Mouse (Mus musculus): ENCODE results near the gene Gm10720. TPM values are rescaled to one million over a fixed set of nuclear protein-coding genes. Genes with fewer than 3 reads are reported as not detected.
"Not testable (repeated sequence)": the region's sequence is repeated elsewhere in the genome, so short reads cannot be mapped to it uniquely, and the experiment has no call there.

Gm10720 gene
- total and polyA plus RNA-seq, 2 experiments from 2014 or later = not detected

DNA sequence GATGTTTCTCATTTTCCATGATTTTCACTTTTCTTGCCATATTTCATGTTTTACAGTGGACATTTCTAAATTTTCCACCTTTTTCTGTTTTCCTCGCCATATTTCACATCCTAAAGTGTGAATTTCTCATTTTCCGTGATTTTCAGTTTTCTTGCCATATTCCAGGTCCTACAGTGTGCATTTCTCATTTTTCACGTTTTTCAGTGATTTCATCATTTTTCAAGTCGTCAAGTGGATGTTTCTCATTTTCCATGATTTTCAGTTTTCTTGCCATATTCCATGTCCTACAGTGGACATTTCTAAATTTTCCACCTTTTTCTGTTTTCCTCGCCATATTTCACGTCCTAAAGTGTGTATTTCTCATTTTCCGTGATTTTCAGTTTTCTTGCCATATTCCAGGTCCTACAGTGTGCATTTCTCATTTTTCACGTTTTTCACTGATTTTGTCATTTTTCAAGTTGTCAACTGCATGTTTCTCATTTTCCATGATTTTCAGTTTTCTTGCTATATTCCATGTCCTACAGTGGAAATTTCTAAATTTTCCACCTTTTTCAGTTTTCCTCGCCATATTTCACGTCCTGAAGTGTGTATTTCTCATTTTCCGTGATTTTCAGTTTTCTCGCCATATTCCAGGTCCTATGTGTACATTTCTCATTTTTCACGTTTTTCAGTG, 8.0 kb downstream of the Gm10720 start, which contains the start of gene Gm10718:
Gene Gm10718 (plus strand): TSS at position 236 of the 673 bp plus-strand sequence.
- H3K27me3 ChIP-seq (ENCODE audit: control insufficient read depth, insufficient read depth, low read length); H3K36me3 ChIP-seq (replicated peaks; ENCODE audit: control insufficient read depth, insufficient read depth, low read length); DNase-seq (ENCODE audit: low spot score); H3K4me2 ChIP-seq (ENCODE audit: low read depth, low read length); H3K4me3 ChIP-seq (ENCODE audit: low read depth, low read length); ATAC-seq (ENCODE audit: insufficient read depth, low read depth); H3K4me1 ChIP-seq (ENCODE audit: control insufficient read depth, insufficient read depth); H3K9me3 ChIP-seq (replicated peaks; ENCODE audit: control insufficient read depth, low read length); H3K27ac ChIP-seq (ENCODE audit: low read depth); H3K9ac ChIP-seq (replicated peaks; ENCODE audit: low read depth, low read length): not testable (repeated sequence)
- 64% methylated on average over 9 of the region's 13 CpGs for WGBS

- H3K4me2 ChIP-seq (ENCODE audit: low read depth, low read length); H3K27me3 ChIP-seq (ENCODE audit: control insufficient read depth, insufficient read depth, low read length); H3K27ac ChIP-seq (ENCODE audit: low read depth); H3K36me3 ChIP-seq (replicated peaks; ENCODE audit: control insufficient read depth, insufficient read depth, low read length); DNase-seq (ENCODE audit: low spot score); H3K9ac ChIP-seq (replicated peaks; ENCODE audit: low read depth, low read length); H3K9me3 ChIP-seq (replicated peaks; ENCODE audit: control insufficient read depth, low read length); H3K4me1 ChIP-seq (ENCODE audit: control insufficient read depth, insufficient read depth); ATAC-seq (ENCODE audit: insufficient read depth, low read depth); H3K4me3 ChIP-seq (ENCODE audit: low read depth, low read length): not testable (repeated sequence)
- 64% methylated on average over 14 of the region's 16 CpGs for WGBS
These were observed 8.7 kb downstream of the Gm10720 start for GRCm38 (mm10) chr9:3023985-3024648.

DNA sequence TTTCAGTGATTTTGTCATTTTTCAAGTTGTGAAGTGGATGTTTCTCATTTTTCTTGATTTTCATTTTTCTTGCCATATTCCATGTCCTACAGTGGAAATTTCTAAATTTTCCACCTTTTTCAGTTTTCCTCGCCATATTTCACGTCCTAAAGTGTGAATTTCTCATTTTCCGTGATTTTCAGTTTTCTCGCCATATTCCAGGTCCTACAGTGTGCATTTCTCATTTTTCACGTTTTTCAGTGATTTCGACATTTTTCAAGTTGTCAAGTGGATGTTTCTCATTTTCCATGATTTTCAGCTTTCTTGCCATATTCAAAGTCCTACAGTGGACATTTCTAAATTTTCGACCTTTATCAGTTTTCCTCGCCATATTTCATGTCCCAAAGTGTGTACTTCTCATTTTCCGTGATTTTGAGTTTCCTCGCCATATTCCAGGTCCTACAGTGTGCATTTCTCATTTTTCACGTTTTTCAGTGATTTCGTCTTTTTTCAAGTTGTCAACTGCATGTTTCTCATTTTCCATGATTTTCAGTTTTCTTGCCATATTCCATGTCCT, 9.5 kb downstream of the Gm10720 start, which contains the start of gene Gm10717:
Gene Gm10717 (plus strand): TSS at position 506 of the 556 bp plus-strand sequence.
- not testable (repeated sequence) for H3K9ac ChIP-seq (replicated peaks; ENCODE audit: low read depth, low read length); ATAC-seq (ENCODE audit: insufficient read depth, low read depth); H3K4me2 ChIP-seq (ENCODE audit: low read depth, low read length); H3K27me3 ChIP-seq (ENCODE audit: control insufficient read depth, insufficient read depth, low read length); H3K4me1 ChIP-seq (ENCODE audit: control insufficient read depth, insufficient read depth); H3K27ac ChIP-seq (ENCODE audit: low read depth); H3K9me3 ChIP-seq (replicated peaks; ENCODE audit: control insufficient read depth, low read length); H3K4me3 ChIP-seq (ENCODE audit: low read depth, low read length); DNase-seq (ENCODE audit: low spot score); H3K36me3 ChIP-seq (replicated peaks; ENCODE audit: control insufficient read depth, insufficient read depth, low read length)
- 68% methylated on average over 12 of the region's 12 CpGs for WGBS

GRCm38 (mm10) chr9:3025653-3026052, 10.2 kb downstream of the Gm10720 start:
- not testable (repeated sequence) for DNase-seq (ENCODE audit: low spot score); H3K36me3 ChIP-seq (replicated peaks; ENCODE audit: control insufficient read depth, insufficient read depth, low read length); H3K4me2 ChIP-seq (ENCODE audit: low read depth, low read length); H3K4me1 ChIP-seq (ENCODE audit: control insufficient read depth, insufficient read depth); H3K9me3 ChIP-seq (replicated peaks; ENCODE audit: control insufficient read depth, low read length); H3K4me3 ChIP-seq (ENCODE audit: low read depth, low read length); H3K9ac ChIP-seq (replicated peaks; ENCODE audit: low read depth, low read length); H3K27me3 ChIP-seq (ENCODE audit: control insufficient read depth, insufficient read depth, low read length); ATAC-seq (ENCODE audit: insufficient read depth, low read depth); H3K27ac ChIP-seq (ENCODE audit: low read depth)
- WGBS = 61% methylated on average over 4 of the region's 6 CpGs

DNA sequence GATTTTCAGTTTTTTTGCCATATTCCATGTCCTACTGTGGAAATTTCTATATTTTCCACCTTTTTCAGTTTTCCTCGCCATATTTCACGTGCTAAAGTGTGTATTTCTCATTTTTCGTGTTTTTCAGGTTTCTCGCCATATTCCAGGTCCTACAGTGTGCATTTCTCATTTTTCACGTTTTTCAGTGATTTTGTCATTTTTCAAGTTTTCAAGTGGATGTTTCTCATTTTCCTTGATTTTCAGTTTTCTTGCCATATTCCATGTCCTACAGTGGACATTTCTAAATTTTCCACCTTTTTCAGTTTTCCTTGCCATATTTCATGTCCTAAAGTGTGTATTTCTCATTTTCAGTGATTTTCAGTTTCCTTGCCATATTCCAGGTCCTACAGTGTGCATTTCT, 10.7 kb downstream of the Gm10720 start:
- H3K9me3 ChIP-seq (replicated peaks; ENCODE audit: control insufficient read depth, low read length); H3K9ac ChIP-seq (replicated peaks; ENCODE audit: low read depth, low read length); H3K4me1 ChIP-seq (ENCODE audit: control insufficient read depth, insufficient read depth); H3K4me2 ChIP-seq (ENCODE audit: low read depth, low read length); H3K27me3 ChIP-seq (ENCODE audit: control insufficient read depth, insufficient read depth, low read length); H3K27ac ChIP-seq (ENCODE audit: low read depth); H3K36me3 ChIP-seq (replicated peaks; ENCODE audit: control insufficient read depth, insufficient read depth, low read length); ATAC-seq (ENCODE audit: insufficient read depth, low read depth); H3K4me3 ChIP-seq (ENCODE audit: low read depth, low read length); DNase-seq (ENCODE audit: low spot score): not testable (repeated sequence)
- 75% methylated on average over 5 of the region's 5 CpGs for WGBS

DNA sequence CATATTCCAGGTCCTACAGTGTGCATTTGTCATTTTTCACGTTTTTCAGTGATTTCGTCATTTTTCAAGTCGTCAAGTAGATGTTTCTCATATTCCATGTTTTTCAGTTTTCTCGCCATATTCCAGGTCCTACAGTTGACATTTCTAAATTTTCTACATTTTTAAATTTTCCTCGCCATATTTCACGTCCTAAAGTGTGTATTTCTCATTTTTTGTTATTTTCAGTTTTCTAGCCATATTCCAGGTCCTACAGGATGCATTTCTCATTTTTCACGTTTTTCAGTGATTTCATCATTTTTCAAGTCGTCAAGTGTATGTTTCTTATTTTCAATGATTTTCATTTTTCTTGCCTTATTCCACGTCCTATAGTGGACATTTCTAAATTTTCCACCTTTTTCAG, 11.3 kb downstream of the Gm10720 start:
- H3K4me1 ChIP-seq (ENCODE audit: control insufficient read depth, insufficient read depth); H3K9me3 ChIP-seq (replicated peaks; ENCODE audit: control insufficient read depth, low read length); H3K4me2 ChIP-seq (ENCODE audit: low read depth, low read length); DNase-seq (ENCODE audit: low spot score); H3K4me3 ChIP-seq (ENCODE audit: low read depth, low read length); ATAC-seq (ENCODE audit: insufficient read depth, low read depth); H3K9ac ChIP-seq (replicated peaks; ENCODE audit: low read depth, low read length); H3K27ac ChIP-seq (ENCODE audit: low read depth); H3K36me3 ChIP-seq (replicated peaks; ENCODE audit: control insufficient read depth, insufficient read depth, low read length); H3K27me3 ChIP-seq (ENCODE audit: control insufficient read depth, insufficient read depth, low read length): not testable (repeated sequence)
- 64% methylated on average over 9 of the region's 9 CpGs for WGBS

DNA sequence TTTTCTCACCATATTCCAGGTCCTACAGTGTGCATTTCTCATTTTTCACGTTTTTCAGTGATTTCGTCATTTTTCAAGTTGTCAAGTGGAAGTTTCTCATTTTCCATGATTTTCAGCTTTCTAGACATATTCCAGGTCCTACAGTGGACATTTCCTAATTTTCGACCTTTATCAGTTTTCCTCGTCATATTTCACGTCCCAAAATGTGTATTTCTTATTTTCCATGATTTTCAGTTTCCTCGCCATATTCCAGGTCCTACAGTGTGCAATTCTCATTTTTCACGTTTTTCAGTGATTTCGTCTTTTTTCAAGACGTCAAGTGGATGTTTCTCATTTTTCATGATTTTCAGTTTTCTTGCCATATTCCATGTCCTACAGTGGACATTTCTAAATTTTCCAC, 11.7 kb downstream of the Gm10720 start:
- H3K36me3 ChIP-seq (replicated peaks; ENCODE audit: control insufficient read depth, insufficient read depth, low read length); H3K4me2 ChIP-seq (ENCODE audit: low read depth, low read length); H3K9ac ChIP-seq (replicated peaks; ENCODE audit: low read depth, low read length); H3K4me3 ChIP-seq (ENCODE audit: low read depth, low read length); H3K9me3 ChIP-seq (replicated peaks; ENCODE audit: control insufficient read depth, low read length); H3K27ac ChIP-seq (ENCODE audit: low read depth); H3K27me3 ChIP-seq (ENCODE audit: control insufficient read depth, insufficient read depth, low read length); H3K4me1 ChIP-seq (ENCODE audit: control insufficient read depth, insufficient read depth); ATAC-seq (ENCODE audit: insufficient read depth, low read depth): not testable (repeated sequence)
- WGBS = 68% methylated on average over 9 of the region's 9 CpGs
- DNase-seq (ENCODE audit: low spot score) = peak; percentile 7

GRCm38 (mm10) chr9:3029276-3030000, 14.0 kb downstream of the Gm10720 start:
- not testable (repeated sequence) for H3K27me3 ChIP-seq (ENCODE audit: control insufficient read depth, insufficient read depth, low read length); ATAC-seq (ENCODE audit: insufficient read depth, low read depth); H3K9me3 ChIP-seq (replicated peaks; ENCODE audit: control insufficient read depth, low read length); H3K36me3 ChIP-seq (replicated peaks; ENCODE audit: control insufficient read depth, insufficient read depth, low read length); DNase-seq (ENCODE audit: low spot score); H3K4me2 ChIP-seq (ENCODE audit: low read depth, low read length); H3K9ac ChIP-seq (replicated peaks; ENCODE audit: low read depth, low read length); H3K4me1 ChIP-seq (ENCODE audit: control insufficient read depth, insufficient read depth); H3K27ac ChIP-seq (ENCODE audit: low read depth); H3K4me3 ChIP-seq (ENCODE audit: low read depth, low read length)
- WGBS = 66% methylated on average over 12 of the region's 16 CpGs

Measured in heart, postnatal 0 days (tissue).